Mouse (Mus musculus): ENCODE results near the gene Cnn2.

DNA sequence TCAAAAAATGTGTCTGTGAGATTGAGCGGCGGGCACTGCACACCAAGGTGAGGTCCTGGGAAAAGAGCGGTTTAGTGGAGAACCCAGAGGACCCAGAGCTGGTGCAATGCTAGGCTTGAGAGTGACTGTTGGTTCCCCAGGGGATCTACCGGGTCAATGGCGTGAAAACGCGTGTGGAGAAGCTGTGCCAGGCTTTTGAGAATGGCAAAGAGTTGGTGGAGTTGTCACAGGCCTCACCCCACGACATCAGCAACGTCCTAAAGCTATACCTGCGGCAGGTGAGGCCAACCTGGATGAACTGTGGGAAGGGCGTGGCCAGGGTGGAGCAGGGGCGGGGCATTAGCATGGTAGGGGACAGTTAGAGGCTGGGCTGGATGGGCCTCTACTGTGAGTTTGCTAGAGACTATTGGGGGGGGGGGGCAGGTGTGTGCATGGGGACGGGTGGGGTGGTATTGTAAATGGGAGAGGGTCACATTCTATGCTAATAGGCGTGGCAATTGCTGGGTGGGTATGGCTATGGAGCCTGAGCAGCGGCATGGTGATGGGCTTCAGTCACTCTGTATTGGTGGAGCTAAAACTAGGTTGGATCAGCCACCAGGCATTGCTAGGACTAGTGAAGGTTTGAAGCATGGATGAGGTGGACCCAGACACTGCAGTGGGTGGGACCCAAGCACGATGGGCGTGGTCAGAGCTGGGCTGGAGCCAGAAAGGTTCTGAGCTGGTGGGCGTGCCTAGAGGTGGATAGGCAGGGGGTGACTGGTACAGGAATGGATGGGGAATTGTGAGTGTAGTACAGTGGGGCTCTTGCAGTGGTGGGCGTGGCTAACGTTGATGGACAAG lies 39.5 kb downstream of the Cnn2 start:
- TF ChIP-seq POLR2A (IDR thresholded peaks at IDR 0.05; ENCODE audit: borderline replicate concordance, extremely low read depth, low read depth, low read length) (no peak), CTCF (IDR thresholded peaks at IDR 0.05; ENCODE audit: insufficient read depth, low read length) (no peak)
